Mouse (Mus musculus) midbrain, embryonic 10.5 days (tissue): ENCODE measurements around the gene Rab24. TPM values are rescaled to one million over a fixed set of nuclear protein-coding genes. Genes with fewer than 3 reads are reported as not detected.

ENCODE experiments used
- DNase-seq: peaks from one replicate; pipeline ENCODE4 v3.0.0-alpha.2; 2017; ENCODE audit warnings: low spot score
- H3K27ac ChIP-seq: fragments of 300-500 bp; sonication (generic); replicated peaks from 2 replicates; pipeline ENCODE4 v1.5.1; 2016; ENCODE audit warnings: mild to moderate bottlenecking
- H3K27me3 ChIP-seq: fragments of 300-500 bp; sonication (generic); 2 replicates; pipeline ENCODE4 v1.6.1; 2016; ENCODE audit warnings: low read depth, mild to moderate bottlenecking; ENCODE audit not compliant: poor library complexity, severe bottlenecking
- H3K36me3 ChIP-seq: fragments of 300-500 bp; sonication (generic); 2 replicates; pipeline ENCODE4 v1.6.1; 2016; ENCODE audit warnings: mild to moderate bottlenecking, moderate library complexity
- H3K4me1 ChIP-seq: fragments of 300-500 bp; sonication (generic); 2 replicates; pipeline ENCODE4 v1.6.1; 2016
- H3K4me3 ChIP-seq: fragments of 300-500 bp; sonication (generic); 2 replicates; pipeline ENCODE4 v1.5.1; 2016; ENCODE audit warnings: mild to moderate bottlenecking, moderate library complexity
- H3K9me3 ChIP-seq: fragments of 300-500 bp; sonication (generic); replicated peaks from 2 replicates; pipeline ENCODE4 v1.6.1; 2016; ENCODE audit warnings: mild to moderate bottlenecking
- WGBS: fragments of 180-500 bp; shearing (Covaris S2); methylation state at CpG from one replicate; pipeline ENCODE4 v1.1.7; 2016; 5-methylcytosine and 5-hydroxymethylcytosine counted together
- polyA plus RNA-seq: library from polyadenylated mRNA; unstranded; fragments of >200 nt; fragmentation: Nextera tagmentation; extraction: Ambion mirVana; gene quantifications from 2 replicates; pipeline ENCODE4 v1.2.1, GENCODE M21; 2016

Gene Rab24
- 72.7 and 82.3 TPM in 2 replicates for polyA plus RNA-seq

DNA sequence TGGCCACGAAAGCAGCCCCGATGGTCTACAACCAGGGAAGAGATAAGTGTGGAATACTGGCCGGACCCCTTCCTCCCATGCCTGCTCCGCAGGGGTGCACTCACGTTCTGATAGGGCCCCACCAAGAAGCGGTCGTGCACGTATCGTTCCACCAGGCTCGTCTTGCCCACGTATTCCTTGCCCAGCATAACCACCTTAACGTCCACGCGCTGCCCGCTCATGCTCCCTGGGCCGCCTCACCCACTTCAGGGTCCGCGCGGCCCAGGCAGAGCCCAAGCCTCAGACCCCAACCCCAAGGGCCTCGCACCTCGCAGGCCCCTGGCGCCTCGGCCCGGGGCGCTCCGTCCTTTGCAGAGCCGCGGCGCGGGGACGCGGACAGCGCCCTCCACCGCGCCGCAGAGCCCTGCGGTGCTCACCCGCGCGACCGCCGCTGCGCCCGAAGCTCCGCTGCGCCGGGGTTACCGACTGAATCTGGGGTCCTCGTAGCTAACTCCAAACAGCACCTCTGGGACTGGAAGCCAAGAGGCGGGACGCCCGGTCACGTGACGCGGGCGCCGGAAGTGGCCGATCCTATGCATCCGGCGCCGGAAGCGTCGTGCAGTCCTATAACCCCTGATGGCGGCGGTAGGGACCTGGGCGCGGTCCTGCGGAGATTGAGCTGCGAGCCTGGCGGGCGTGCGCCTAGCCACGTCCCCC is at the start of gene Rab24:
TSS of gene Rab24 (minus strand) at position 513 of the 696 bp plus-strand sequence.
- peaks cover 80% of the 10 kb centered on the region for H3K36me3 ChIP-seq
- peak within 1 kb of the TSS; percentile 93 for H3K4me3 ChIP-seq
- no peaks in the 10 kb centered on the region for H3K9me3 ChIP-seq
- H3K4me1 ChIP-seq = peaks cover 38% of the 10 kb centered on the region
- peak; percentile 88 for DNase-seq
- H3K27ac ChIP-seq = peak within 1 kb of the TSS; percentile 95
- 1% methylated on average over 73 of the region's 73 CpGs for WGBS
- H3K27me3 ChIP-seq = no peaks in the 10 kb centered on the region

DNA sequence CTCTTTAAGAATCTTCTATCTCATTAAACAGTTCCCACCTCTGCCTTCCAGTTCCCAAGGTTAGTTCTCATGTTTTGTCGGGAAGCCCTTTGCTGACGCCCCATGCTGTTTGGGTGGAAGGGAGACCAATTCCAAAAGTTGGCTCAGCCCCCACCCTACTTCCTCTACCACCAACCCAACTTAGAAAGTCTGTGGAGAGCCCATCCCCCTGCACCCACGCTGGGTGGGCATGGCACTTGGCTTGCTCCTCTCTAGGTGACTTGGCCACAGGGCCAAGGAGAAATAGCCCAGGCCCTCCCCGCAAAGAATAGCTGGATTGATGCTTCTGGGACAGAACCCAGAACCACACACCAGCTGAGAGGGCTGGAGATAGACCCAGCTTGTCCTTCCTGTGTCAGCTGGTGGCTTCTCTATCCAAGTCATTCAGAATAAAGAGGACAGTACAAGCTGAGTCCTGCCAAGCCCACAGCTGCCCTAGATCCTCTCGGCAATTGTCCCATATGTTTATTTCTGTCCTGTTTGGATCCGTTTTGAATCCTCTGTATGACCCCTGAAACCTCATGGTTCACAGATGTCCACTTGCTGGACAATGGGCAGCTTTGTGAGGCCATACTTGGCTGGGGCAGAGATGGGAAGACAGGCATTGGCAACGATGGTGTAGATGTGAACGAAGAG is 49.4 kb upstream of the Rab24 start:
- Histone ChIP-seq H3K9me3 (no peaks in the 10 kb centered on the region), H3K36me3 (no peaks in the 10 kb centered on the region), H3K27ac (no peak overlapping the region), H3K4me3 (no peak overlapping the region), H3K4me1 (no peaks in the 10 kb centered on the region), H3K27me3 (peaks cover 21% of the 10 kb centered on the region)
- 79% methylated on average over 8 of the region's 8 CpGs for WGBS
- no peak for DNase-seq

GRCm38 (mm10) chr13:55370234-55370633 is 48.5 kb upstream of the Rab24 start:
- no peak overlapping the region; the same call in 1 of the 2 replicates for H3K27ac ChIP-seq
- WGBS = 62% methylated on average over 3 of the region's 3 CpGs
- no peak for DNase-seq
- H3K4me1 ChIP-seq = no peaks in the 10 kb centered on the region
- H3K27me3 ChIP-seq = peaks cover 18% of the 10 kb centered on the region
- H3K4me3 ChIP-seq = no peak overlapping the region
- H3K36me3 ChIP-seq = no peaks in the 10 kb centered on the region
- no peaks in the 10 kb centered on the region for H3K9me3 ChIP-seq

- WGBS = 61% methylated on average over 13 of the region's 13 CpGs
- Histone ChIP-seq H3K27me3 (peaks cover 16% of the 10 kb centered on the region), H3K36me3 (no peaks in the 10 kb centered on the region), H3K4me3 (no peak within 1 kb of the TSS), H3K9me3 (no peaks in the 10 kb centered on the region), H3K27ac (no peak within 1 kb of the TSS; the same call in 1 of the 2 replicates), H3K4me1 (no peaks in the 10 kb centered on the region)
- no peak for DNase-seq
These were observed 47.9 kb upstream of the Rab24 start, which contains the start of gene Rgs14 for GRCm38 (mm10) chr13:55369531-55370114. TSS of gene Rgs14 (plus strand) at chr13:55369732.

- Histone ChIP-seq H3K9me3 (no peaks in the 10 kb centered on the region), H3K27ac (no peak overlapping the region), H3K4me3 (no peak overlapping the region), H3K36me3 (no peaks in the 10 kb centered on the region), H3K4me1 (no peaks in the 10 kb centered on the region), H3K27me3 (peaks cover 11% of the 10 kb centered on the region)
- WGBS = 79% methylated on average over 7 of the region's 7 CpGs
- no peak for DNase-seq
These were observed 46.7 kb upstream of the Rab24 start for GRCm38 (mm10) chr13:55368401-55368800.

- WGBS = under 1% methylated on average over 35 of the region's 35 CpGs
- DNase-seq = peak; percentile 97
- H3K36me3 ChIP-seq = peaks cover 37% of the 10 kb centered on the region
- peak within 1 kb of the TSS; percentile 93 for H3K27ac ChIP-seq
- peaks cover 25% of the 10 kb centered on the region for H3K4me1 ChIP-seq
- no peaks in the 10 kb centered on the region for H3K27me3 ChIP-seq
- H3K9me3 ChIP-seq = no peaks in the 10 kb centered on the region
- peak within 1 kb of the TSS; percentile 97 for H3K4me3 ChIP-seq
These were observed 40.8 kb upstream of the Rab24 start, which contains the start of gene Lman2 for GRCm38 (mm10) chr13:55362453-55363060. TSS of gene Lman2 (minus strand) at chr13:55362783.

DNA sequence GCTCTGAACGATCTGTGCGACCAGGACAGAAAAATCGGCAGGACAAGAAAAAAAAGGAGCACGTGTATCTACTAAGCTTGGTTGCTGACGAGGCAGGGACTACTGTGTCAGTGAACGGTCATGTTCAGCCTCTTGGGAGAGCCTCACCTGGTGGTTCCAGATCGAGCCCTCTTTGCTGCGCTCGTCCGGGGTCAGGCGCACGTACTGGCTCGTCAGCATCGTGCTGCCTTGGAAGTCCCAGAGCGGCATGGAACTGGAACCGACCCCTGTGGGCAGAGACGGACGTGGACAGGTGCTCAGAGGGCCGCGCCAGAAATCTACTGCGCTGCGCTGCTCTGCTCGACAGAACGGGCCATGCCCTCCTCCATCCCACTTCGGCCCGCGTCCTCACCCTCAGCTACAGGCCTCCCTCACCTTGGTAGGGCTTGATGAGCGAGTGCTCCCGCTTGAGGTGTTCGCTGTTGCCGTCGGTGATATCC is 40.3 kb upstream of the Rab24 start:
- Histone ChIP-seq H3K9me3 (no peaks in the 10 kb centered on the region), H3K27me3 (no peaks in the 10 kb centered on the region), H3K4me1 (peaks cover 25% of the 10 kb centered on the region), H3K36me3 (peaks cover 42% of the 10 kb centered on the region), H3K4me3 (peak overlapping the region; percentile 97), H3K27ac (peak overlapping the region; percentile 93)
- WGBS = 1% methylated on average over 32 of the region's 32 CpGs
- no peak for DNase-seq

DNA sequence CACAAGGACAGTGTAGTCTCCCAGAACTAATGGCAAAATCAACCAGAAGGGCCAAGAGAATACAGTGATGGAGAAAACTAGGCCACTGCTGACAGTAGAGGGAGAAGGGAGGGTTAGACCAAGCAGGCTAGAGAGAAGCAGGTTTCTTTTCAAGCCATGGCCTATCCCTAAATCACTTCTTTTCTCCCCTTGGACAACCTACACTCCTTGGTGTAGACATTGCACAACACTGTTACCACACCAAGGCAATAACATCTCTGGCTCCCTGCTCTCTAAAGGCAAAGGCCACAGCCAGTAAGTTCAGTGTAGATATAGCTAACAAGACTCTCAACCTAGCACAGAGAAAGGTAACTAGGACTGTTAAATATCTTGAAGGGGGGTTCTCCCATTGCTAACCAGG is 39.4 kb upstream of the Rab24 start:
- Histone ChIP-seq H3K9me3 (no peaks in the 10 kb centered on the region), H3K27me3 (no peaks in the 10 kb centered on the region), H3K4me1 (peaks cover 25% of the 10 kb centered on the region), H3K27ac (no peak overlapping the region), H3K36me3 (peaks cover 51% of the 10 kb centered on the region), H3K4me3 (peak overlapping the region; percentile 97)
- DNase-seq = no peak

- H3K9me3 ChIP-seq = no peaks in the 10 kb centered on the region
- WGBS = 94% methylated on average over 11 of the region's 11 CpGs
- H3K27me3 ChIP-seq = no peaks in the 10 kb centered on the region
- H3K36me3 ChIP-seq = peaks cover 78% of the 10 kb centered on the region
- H3K27ac ChIP-seq = no peak overlapping the region
- no peak for DNase-seq
- H3K4me1 ChIP-seq = peaks cover 3% of the 10 kb centered on the region; the same call in 1 of the 2 replicates
- no peak overlapping the region for H3K4me3 ChIP-seq
These were observed 25.0 kb upstream of the Rab24 start for GRCm38 (mm10) chr13:55346745-55347144.

GRCm38 (mm10) chr13:55344286-55344685 is 22.5 kb upstream of the Rab24 start:
- DNase-seq = no peak
- Histone ChIP-seq H3K4me1 (peaks cover 3% of the 10 kb centered on the region; the same call in 1 of the 2 replicates), H3K27ac (no peak overlapping the region), H3K4me3 (no peak overlapping the region), H3K36me3 (peaks cover 55% of the 10 kb centered on the region), H3K9me3 (no peaks in the 10 kb centered on the region), H3K27me3 (no peaks in the 10 kb centered on the region)
- 90% methylated on average over 7 of the region's 7 CpGs for WGBS

- no peak overlapping the region for H3K4me3 ChIP-seq
- no peaks in the 10 kb centered on the region for H3K27me3 ChIP-seq
- no peaks in the 10 kb centered on the region for H3K9me3 ChIP-seq
- no peak for DNase-seq
- peaks cover 5% of the 10 kb centered on the region for H3K4me1 ChIP-seq
- 53% methylated on average over 11 of the region's 11 CpGs for WGBS
- H3K27ac ChIP-seq = no peak overlapping the region
- H3K36me3 ChIP-seq = peaks cover 38% of the 10 kb centered on the region
These were observed 20.7 kb upstream of the Rab24 start for GRCm38 (mm10) chr13:55342469-55342868.

DNA sequence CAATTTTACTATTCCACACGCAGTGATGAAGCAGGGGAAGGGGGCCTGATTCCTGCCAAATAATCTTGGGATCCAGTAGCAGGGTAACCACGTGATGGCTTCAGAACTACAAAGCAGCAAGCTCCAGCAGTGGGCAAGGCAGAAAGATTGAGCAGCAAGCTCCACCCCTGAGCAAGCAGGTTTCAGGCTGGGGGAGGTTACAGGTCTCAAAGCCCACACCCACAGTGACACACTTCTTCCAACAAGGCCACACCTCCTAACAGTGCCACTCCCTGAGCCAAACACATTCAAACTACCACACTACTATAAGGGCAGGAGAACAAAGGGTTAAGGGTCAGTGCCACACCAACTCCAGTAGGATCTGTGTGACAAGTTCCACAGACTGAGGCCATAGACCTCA is 17.5 kb upstream of the Rab24 start:
- 45% methylated on average over 2 of the region's 2 CpGs for WGBS

More for the DNA sequence above, 17.5 kb upstream of the Rab24 start:
- no peak for DNase-seq
- no peak overlapping the region for H3K27ac ChIP-seq
- peaks cover 6% of the 10 kb centered on the region for H3K36me3 ChIP-seq
- no peaks in the 10 kb centered on the region for H3K27me3 ChIP-seq
- no peaks in the 10 kb centered on the region for H3K9me3 ChIP-seq
- peaks cover 10% of the 10 kb centered on the region for H3K4me1 ChIP-seq
- H3K4me3 ChIP-seq = no peak overlapping the region
